Mouse (Mus musculus): ENCODE results near the gene Sec16b. TPM values are rescaled to one million over a fixed set of nuclear protein-coding genes. Genes with fewer than 3 reads are reported as not detected.
A peak's percentile ranks its signal among the peaks of the same experiment; 100 is the strongest.

The Sec16b gene
- polyA plus RNA-seq, 1 experiment from 2014 or later: 10.6 TPM

DNA sequence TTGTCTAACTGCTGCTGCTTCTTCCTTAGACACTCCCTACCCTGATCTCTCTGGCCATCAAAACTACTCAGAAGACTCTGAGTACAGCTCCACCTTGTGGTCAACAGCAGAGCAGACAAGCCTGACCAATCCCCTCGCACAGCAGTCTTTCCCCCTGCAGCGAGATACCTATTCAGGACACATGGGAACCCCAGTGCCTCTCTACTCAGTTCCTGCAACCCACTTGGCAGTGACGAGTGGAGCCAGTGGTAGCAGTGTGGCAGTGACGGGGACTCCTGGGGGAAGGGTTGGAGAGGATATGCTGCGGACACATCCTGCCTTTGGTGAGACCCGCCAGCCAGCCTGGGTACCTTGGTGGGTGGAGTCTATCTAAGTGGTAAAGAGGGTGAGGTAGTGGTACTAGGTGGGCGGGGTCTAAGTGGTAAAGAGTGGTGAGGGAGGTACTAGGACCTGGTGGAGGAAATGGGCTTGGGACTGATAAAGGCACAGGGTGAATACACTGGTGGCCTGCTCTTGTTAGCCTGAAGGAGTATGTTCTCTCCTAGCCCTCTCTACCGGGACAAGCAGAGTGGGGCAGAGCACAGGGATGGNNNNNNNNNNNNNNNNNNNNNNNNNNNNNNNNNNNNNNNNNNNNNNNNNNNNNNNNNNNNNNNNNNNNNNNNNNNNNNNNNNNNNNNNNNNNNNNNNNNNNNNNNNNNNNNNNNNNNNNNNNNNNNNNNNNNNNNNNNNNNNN, 54.3 kb downstream of the Sec16b start:
- WGBS: 21% methylated on average over 8 of the region's 8 CpGs
- Histone ChIP-seq H3K9ac (ENCODE audit: low read length) (no peak overlapping the region), H3K27me3 (ENCODE audit: control insufficient read depth, insufficient read depth, low read length) (no peaks in the 10 kb centered on the region), H3K27ac (ENCODE audit: low read length) (no peak overlapping the region), H3K4me2 (ENCODE audit: low read depth, low read length) (no peak overlapping the region), H3K36me3 (ENCODE audit: control insufficient read depth, insufficient read depth, low read length) (no peaks in the 10 kb centered on the region), H3K4me1 (ENCODE audit: control insufficient read depth, insufficient read depth, low read length) (no peaks in the 10 kb centered on the region), H3K9me3 (replicated peaks; ENCODE audit: control insufficient read depth, low read length) (no peaks in the 10 kb centered on the region), H3K4me3 (replicated peaks; ENCODE audit: low read length) (no peak overlapping the region)
- ATAC-seq (ENCODE audit: insufficient read depth, low FRiP score): peak; percentile 44; the same call in 1 of the 2 replicates

DNA sequence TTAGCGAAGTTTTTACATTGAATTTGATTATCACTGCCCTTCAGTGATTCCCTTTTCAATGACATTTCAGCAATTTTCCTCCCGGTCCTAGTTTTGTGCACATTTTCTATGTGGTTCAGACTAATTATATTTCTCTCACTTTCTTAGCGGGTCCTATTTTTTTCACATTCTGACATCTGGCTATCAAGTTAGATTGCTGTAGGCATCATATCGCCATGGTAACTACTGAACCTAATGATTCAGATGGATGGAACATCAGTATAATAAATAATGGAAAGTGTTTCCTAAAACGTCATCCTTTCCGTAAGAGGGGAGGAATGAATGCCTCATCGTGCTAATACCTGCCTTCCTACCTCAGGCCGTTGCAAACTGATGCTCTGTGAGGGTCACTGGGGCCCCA, 61.3 kb downstream of the Sec16b start:
- Histone ChIP-seq H3K4me1 (ENCODE audit: control insufficient read depth, insufficient read depth, low read length) (no peaks in the 10 kb centered on the region), H3K9me3 (replicated peaks; ENCODE audit: control insufficient read depth, low read length) (no peaks in the 10 kb centered on the region), H3K9ac (ENCODE audit: low read length) (no peak overlapping the region), H3K27me3 (ENCODE audit: control insufficient read depth, insufficient read depth, low read length) (no peaks in the 10 kb centered on the region), H3K4me3 (replicated peaks; ENCODE audit: low read length) (no peak overlapping the region), H3K36me3 (ENCODE audit: control insufficient read depth, insufficient read depth, low read length) (no peaks in the 10 kb centered on the region), H3K4me2 (ENCODE audit: low read depth, low read length) (no peak overlapping the region), H3K27ac (ENCODE audit: low read length) (no peak overlapping the region)
- ATAC-seq (ENCODE audit: insufficient read depth, low FRiP score): no peak
- WGBS: 83% methylated on average over 8 of the region's 8 CpGs

DNA sequence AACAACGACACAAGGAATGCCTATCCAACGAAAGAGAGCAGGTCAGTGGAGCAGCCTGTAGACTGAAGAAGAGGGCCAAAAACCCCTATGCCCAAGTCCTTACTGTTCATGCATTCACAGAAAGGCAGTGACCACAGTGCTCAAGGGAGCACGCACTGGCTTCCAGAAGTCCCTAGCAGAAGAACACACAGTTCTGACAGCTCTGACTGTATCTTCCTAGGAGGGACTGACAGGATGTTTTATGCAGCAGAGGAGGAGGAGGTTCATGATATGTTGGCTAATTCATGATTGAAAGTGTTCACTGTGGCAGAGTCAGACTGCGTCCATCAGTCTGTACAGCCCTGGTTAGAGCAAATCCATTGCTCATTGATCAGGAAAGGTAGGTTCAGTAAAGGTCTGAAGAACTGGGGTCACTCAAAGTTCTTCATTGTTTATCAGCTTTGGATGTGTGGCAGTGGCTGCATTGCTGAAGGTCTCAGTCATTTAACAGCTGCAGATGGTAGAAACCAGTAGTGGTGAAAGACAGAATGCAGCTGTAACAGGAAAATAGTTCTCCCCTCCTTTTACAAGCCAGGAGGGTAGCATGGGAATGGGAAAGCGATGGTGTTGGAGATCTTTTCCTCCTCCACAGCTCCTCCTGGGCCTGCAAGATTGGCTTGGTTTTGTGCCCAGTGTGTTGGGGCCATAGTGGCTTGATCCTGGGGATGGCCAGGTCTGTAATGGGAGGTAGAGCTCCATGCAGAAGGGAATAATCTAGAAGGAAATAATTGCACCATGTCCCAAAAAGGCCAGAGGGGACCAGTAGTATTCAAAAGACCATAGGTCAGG, 62.9 kb downstream of the Sec16b start:
- H3K36me3 ChIP-seq (ENCODE audit: control insufficient read depth, insufficient read depth, low read length): no peaks in the 10 kb centered on the region
- H3K9ac ChIP-seq (ENCODE audit: low read length): no peak overlapping the region
- H3K4me1 ChIP-seq (ENCODE audit: control insufficient read depth, insufficient read depth, low read length): no peaks in the 10 kb centered on the region
- no peaks in the 10 kb centered on the region for H3K9me3 ChIP-seq (replicated peaks; ENCODE audit: control insufficient read depth, low read length)
- no peaks in the 10 kb centered on the region for H3K27me3 ChIP-seq (ENCODE audit: control insufficient read depth, insufficient read depth, low read length)
- 83% methylated on average over 5 of the region's 5 CpGs for WGBS
- no peak overlapping the region for H3K4me2 ChIP-seq (ENCODE audit: low read depth, low read length)
- H3K27ac ChIP-seq (ENCODE audit: low read length): no peak overlapping the region
- no peak for ATAC-seq (ENCODE audit: insufficient read depth, low FRiP score)
- H3K4me3 ChIP-seq (replicated peaks; ENCODE audit: low read length): no peak overlapping the region

DNA sequence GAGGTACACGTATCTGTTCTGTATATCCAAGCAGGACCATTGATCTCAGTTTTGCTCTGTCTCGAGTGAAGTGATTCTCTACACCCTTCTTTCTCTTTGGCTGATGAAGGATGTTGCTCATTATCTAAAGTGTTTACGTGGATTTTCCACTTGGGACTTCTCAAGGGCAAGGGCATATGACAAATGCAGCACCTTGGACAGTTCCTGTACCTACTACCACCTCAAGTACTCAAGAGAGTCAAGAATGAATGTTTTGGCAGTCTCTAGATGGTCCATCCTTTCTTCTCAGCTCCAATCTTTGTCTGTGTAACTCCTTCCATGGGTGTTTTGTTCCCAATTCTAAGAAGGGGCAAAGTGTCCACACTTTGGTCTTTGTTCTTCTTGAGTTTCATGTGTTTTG, 68.8 kb downstream of the Sec16b start:
- H3K27me3 ChIP-seq (ENCODE audit: control insufficient read depth, insufficient read depth, low read length): no peaks in the 10 kb centered on the region
- WGBS: 72% methylated on average over 3 of the region's 3 CpGs

DNA sequence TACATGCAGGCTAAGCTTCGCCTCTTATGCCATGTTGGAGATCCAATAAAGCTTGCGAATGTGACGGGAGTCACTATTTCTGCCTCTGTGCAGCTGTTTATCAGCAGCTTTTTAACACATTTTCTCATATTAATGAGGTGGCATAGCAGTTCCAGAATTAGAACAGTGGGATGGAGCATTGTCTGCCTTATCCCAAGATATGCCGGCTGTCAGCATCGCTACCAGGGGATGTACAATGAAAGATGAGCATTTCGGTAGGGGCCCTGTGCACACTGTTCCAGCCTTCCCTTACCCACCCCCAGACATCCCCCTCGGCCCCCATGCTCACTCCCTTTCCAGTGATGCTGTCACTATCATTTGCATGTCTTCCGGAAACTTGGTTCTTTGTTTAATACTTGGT, 71.8 kb downstream of the Sec16b start:
- H3K36me3 ChIP-seq (ENCODE audit: control insufficient read depth, insufficient read depth, low read length): no peaks in the 10 kb centered on the region

More for the DNA sequence above, 68.8 kb downstream of the Sec16b start:
- H3K4me1 ChIP-seq (ENCODE audit: control insufficient read depth, insufficient read depth, low read length): no peaks in the 10 kb centered on the region
- no peak overlapping the region for H3K4me3 ChIP-seq (replicated peaks; ENCODE audit: low read length)
- H3K9me3 ChIP-seq (replicated peaks; ENCODE audit: control insufficient read depth, low read length): no peaks in the 10 kb centered on the region
- H3K4me2 ChIP-seq (ENCODE audit: low read depth, low read length): no peak overlapping the region
- ATAC-seq (ENCODE audit: insufficient read depth, low FRiP score): no peak
- H3K9ac ChIP-seq (ENCODE audit: low read length): no peak overlapping the region
- no peak overlapping the region for H3K27ac ChIP-seq (ENCODE audit: low read length)
- H3K36me3 ChIP-seq (ENCODE audit: control insufficient read depth, insufficient read depth, low read length): no peaks in the 10 kb centered on the region

DNA sequence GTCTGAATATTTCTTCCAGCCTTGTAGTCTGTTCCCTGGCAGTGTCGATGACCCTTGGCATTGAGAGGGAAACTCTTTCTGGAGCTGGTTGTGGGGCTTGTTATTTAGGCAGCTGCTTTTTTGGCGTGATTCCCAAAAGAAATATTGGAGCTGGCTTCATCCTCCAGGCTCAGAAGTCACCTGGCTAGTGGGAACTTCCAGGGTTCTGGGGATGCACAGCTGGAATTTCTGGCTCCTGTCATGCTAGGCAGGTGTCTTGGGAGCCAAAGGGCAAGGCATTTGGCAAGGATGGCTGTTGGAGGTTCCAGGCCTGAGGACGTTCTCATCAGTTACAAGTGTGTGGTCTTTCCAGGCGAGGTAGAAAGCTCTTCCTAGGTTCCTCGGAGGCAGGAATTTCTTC, 80.0 kb downstream of the Sec16b start:
- H3K4me2 ChIP-seq (ENCODE audit: low read depth, low read length): no peak overlapping the region
- WGBS: 64% methylated on average over 5 of the region's 5 CpGs
- no peak overlapping the region for H3K4me3 ChIP-seq (replicated peaks; ENCODE audit: low read length)
- no peaks in the 10 kb centered on the region for H3K4me1 ChIP-seq (ENCODE audit: control insufficient read depth, insufficient read depth, low read length)
- no peak overlapping the region for H3K27ac ChIP-seq (ENCODE audit: low read length)
- H3K9me3 ChIP-seq (replicated peaks; ENCODE audit: control insufficient read depth, low read length): no peaks in the 10 kb centered on the region
- no peak overlapping the region for H3K9ac ChIP-seq (ENCODE audit: low read length)
- no peak for ATAC-seq (ENCODE audit: insufficient read depth, low FRiP score)
- no peaks in the 10 kb centered on the region for H3K36me3 ChIP-seq (ENCODE audit: control insufficient read depth, insufficient read depth, low read length)
- no peaks in the 10 kb centered on the region for H3K27me3 ChIP-seq (ENCODE audit: control insufficient read depth, insufficient read depth, low read length)

More for the DNA sequence above, 71.8 kb downstream of the Sec16b start:
- H3K4me1 ChIP-seq (ENCODE audit: control insufficient read depth, insufficient read depth, low read length): no peaks in the 10 kb centered on the region
- no peak overlapping the region for H3K9ac ChIP-seq (ENCODE audit: low read length)
- no peak overlapping the region for H3K4me2 ChIP-seq (ENCODE audit: low read depth, low read length)
- H3K27ac ChIP-seq (ENCODE audit: low read length): no peak overlapping the region
- H3K4me3 ChIP-seq (replicated peaks; ENCODE audit: low read length): no peak overlapping the region
- no peak for ATAC-seq (ENCODE audit: insufficient read depth, low FRiP score)
- no peaks in the 10 kb centered on the region for H3K27me3 ChIP-seq (ENCODE audit: control insufficient read depth, insufficient read depth, low read length)
- WGBS: 91% methylated on average over 8 of the region's 8 CpGs
- H3K9me3 ChIP-seq (replicated peaks; ENCODE audit: control insufficient read depth, low read length): no peaks in the 10 kb centered on the region

DNA sequence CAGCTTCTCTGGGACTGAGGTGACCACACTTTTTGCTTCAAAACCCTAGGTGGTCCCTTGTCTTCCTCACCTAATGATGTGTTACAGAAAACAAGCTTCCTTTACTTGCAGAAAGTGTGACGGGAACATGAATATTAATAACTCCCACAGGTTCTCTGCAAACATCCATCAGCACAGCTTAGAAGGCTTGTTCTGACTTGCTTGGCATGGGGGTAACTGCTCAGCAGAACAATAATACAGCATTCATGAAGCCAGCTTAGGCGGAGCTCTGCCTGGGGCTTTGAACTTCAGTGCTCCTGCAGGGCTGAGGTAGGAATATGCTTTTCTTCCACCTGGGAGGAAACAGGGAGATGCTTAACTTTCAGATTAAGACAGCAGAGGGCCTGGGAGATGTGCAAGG, 85.5 kb downstream of the Sec16b start:
- no peaks in the 10 kb centered on the region for H3K4me1 ChIP-seq (ENCODE audit: control insufficient read depth, insufficient read depth, low read length)

DNA sequence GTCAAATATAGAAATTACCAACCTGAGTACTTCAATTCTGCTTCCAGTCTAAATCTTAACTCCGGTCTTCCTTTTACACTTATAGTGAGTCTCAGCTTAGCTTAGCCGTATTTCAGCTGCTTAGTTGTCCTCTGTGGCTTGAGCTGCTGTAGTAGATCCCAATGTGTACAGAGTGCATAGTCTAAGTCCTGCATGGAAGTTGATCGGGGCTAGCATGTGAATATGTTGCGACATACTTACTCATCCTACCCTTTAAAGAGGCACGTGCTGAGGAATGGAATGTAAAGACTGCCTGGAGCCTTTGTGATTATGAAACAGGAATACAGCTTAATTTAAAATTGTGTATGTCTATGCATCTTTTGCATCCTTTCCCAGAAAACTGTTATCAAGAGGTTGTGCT, 88.0 kb downstream of the Sec16b start:
- no peak for ATAC-seq (ENCODE audit: insufficient read depth, low FRiP score)
- H3K9me3 ChIP-seq (replicated peaks; ENCODE audit: control insufficient read depth, low read length): no peaks in the 10 kb centered on the region
- H3K36me3 ChIP-seq (ENCODE audit: control insufficient read depth, insufficient read depth, low read length): no peaks in the 10 kb centered on the region
- H3K4me1 ChIP-seq (ENCODE audit: control insufficient read depth, insufficient read depth, low read length): no peaks in the 10 kb centered on the region
- no peak overlapping the region for H3K27ac ChIP-seq (ENCODE audit: low read length)
- no peak overlapping the region for H3K4me3 ChIP-seq (replicated peaks; ENCODE audit: low read length)
- H3K27me3 ChIP-seq (ENCODE audit: control insufficient read depth, insufficient read depth, low read length): no peaks in the 10 kb centered on the region
- 64% methylated on average over 5 of the region's 5 CpGs for WGBS
- no peak overlapping the region for H3K4me2 ChIP-seq (ENCODE audit: low read depth, low read length)
- H3K9ac ChIP-seq (ENCODE audit: low read length): no peak overlapping the region

More for the DNA sequence above, 85.5 kb downstream of the Sec16b start:
- Histone ChIP-seq H3K4me3 (replicated peaks; ENCODE audit: low read length) (no peak overlapping the region), H3K9ac (ENCODE audit: low read length) (no peak overlapping the region), H3K36me3 (ENCODE audit: control insufficient read depth, insufficient read depth, low read length) (no peaks in the 10 kb centered on the region), H3K4me2 (ENCODE audit: low read depth, low read length) (no peak overlapping the region), H3K27ac (ENCODE audit: low read length) (no peak overlapping the region), H3K27me3 (ENCODE audit: control insufficient read depth, insufficient read depth, low read length) (no peaks in the 10 kb centered on the region), H3K9me3 (replicated peaks; ENCODE audit: control insufficient read depth, low read length) (no peaks in the 10 kb centered on the region)
- no peak; the same call in 1 of the 2 replicates for ATAC-seq (ENCODE audit: insufficient read depth, low FRiP score)
- 48% methylated on average over 2 of the region's 2 CpGs for WGBS

DNA sequence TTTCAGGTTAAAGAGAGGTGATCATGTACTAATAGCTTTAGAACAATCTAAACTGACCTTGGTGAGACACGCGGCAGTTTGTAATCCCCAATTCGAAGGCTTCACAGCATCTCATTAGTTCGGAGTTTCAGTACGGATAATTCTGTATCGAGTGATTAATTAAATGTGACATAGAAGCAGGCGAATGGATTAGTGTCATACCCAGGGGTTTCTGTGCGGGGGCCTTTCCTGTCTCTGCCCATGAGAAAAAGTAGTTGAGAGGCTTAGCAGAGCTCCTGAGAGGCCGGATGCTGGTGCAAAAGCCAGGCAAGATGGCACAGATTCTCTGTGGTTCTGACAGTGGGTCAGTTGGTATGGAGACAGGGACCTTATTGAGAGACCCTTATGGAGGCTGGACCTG, 88.6 kb downstream of the Sec16b start:
- Histone ChIP-seq H3K9me3 (replicated peaks; ENCODE audit: control insufficient read depth, low read length) (no peaks in the 10 kb centered on the region), H3K4me3 (replicated peaks; ENCODE audit: low read length) (no peak overlapping the region), H3K9ac (ENCODE audit: low read length) (no peak overlapping the region), H3K27ac (ENCODE audit: low read length) (no peak overlapping the region), H3K4me2 (ENCODE audit: low read depth, low read length) (no peak overlapping the region), H3K4me1 (ENCODE audit: control insufficient read depth, insufficient read depth, low read length) (no peaks in the 10 kb centered on the region), H3K27me3 (ENCODE audit: control insufficient read depth, insufficient read depth, low read length) (no peaks in the 10 kb centered on the region), H3K36me3 (ENCODE audit: control insufficient read depth, insufficient read depth, low read length) (no peaks in the 10 kb centered on the region)
- 65% methylated on average over 9 of the region's 9 CpGs for WGBS
- no peak for ATAC-seq (ENCODE audit: insufficient read depth, low FRiP score)
